Mouse (Mus musculus) A20 (cell line): Measurements from ENCODE around the gene Maml3.
A peak's percentile ranks its signal among the peaks of the same experiment; 100 is the strongest.

ENCODE experiments used
- DNase-seq: peaks from one replicate; pipeline ENCODE4 v3.0.0-alpha.2; 2011; ENCODE audit warnings: low read depth, low spot score

The Maml3 gene

DNA sequence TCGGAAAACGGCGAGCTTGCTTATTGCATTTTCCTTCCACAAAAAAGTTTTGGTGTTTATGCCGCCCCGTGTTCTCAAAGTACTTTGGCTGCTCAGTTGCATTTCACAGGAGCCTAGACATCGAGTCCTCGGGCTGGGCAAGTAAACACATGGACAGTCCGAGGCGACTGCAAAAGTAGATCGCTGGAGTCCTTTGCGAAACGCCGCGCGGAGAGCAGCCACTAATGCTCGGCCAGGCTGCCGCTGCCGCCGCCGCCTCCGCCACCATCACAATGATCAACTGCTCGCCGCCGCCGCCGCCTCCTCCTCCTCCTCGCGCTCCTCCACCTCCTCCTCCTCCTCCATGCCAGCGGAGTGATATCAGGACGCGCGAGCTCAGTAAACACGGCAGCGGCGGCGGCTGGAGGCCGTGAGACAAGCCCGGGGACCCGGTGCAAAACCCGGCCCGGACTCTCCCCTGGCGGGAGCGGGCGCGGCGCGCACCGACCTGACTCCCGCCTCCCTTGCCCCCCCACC, at the start of gene Maml3:
Maml3 (minus strand) TSS at position 441 of the 516 bp plus-strand sequence.
- no peak for DNase-seq

GRCm38 (mm10) chr3:52151155-52151554, 46.3 kb upstream of the Maml3 start:
- DNase-seq, result no peak

DNA sequence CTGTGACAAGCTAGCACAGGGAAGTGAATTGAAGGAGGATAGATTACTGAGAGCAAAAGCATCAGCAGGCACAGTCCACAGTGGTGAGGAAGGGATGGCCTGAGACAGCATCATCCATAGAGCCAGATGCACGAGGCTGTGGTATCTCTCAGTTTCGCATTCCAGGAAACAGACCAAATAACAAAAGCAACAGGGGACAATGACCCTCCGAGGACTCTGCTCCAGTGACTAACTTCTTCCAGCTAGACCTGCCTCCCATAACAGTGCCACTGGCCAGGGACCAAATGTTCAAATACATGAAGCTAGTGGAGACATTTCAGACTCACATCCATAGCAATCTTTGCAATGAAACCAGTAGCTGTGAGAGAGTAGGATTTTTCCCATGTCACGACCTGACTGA, 43.4 kb upstream of the Maml3 start:
- DNase-seq, result no peak

GRCm38 (mm10) chr3:52144776-52145460, 40.0 kb upstream of the Maml3 start:
- DNase-seq, result no peak

GRCm38 (mm10) chr3:52143017-52143416, 38.1 kb upstream of the Maml3 start:
- DNase-seq, result no peak

- DNase-seq, result no peak
These were observed 35.3 kb upstream of the Maml3 start for GRCm38 (mm10) chr3:52140162-52140561.

DNA sequence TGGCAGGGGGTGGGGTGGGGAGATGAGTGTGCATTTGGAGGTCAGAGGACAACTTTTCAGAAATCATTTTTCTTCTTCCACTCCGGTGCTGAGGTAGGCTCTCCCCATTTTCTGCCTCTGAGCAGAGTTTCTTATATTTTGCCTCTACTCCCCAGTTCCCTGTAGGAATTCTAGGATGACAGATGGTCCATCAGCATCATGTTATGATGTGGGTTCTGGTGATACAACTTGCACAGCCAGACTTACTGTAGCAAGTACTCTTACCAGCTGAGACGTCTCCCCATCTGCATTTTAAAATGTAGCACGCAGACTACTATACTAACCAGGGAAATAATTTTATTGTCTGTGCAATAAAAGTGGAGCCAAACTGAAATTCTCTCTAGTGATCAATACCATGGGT, 20.5 kb upstream of the Maml3 start:
- DNase-seq, result no peak

DNA sequence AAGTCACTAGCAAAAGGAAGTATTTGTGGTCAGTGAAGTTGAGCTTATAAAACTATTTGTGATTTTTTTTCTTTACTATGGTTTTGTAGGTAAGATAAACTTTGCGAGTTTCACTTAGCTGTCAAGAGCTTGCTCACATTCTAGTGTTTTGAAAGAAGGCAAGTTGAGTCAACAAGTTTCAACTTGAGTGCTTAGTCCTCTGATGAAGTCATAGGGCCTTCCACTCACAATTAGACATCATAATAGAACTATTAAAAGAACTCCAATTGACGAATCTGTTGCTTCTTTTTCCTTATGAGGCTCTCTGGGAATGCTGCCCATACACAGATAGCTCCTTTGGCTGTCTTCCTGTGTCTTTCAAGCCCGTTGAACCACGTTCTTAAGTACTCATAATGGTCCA, 16.0 kb upstream of the Maml3 start:
- no peak for DNase-seq

- no peak for DNase-seq
These were observed 14.3 kb upstream of the Maml3 start for GRCm38 (mm10) chr3:52119216-52119615.

GRCm38 (mm10) chr3:52115421-52115820, 10.5 kb upstream of the Maml3 start:
- DNase-seq, result no peak

DNA sequence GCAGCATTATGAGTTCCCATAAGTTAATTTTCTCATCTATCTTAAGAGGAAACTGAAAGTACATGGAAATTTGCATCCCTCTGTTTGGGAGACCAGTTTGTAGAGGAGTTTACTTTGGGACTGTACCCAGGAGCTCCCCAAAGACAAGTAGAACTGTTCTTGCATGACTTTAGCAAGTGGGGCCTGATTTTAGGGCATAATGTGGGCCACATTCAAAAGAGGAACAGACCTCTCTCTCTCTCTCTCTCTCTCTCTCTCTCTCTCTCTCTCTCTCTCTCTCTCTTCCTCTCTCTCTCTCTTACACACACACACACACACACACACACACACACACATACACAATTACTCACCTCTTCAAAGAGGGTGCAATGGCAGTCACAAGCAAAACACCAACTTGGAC, 3.2 kb upstream of the Maml3 start:
- DNase-seq, result peak; percentile 9

GRCm38 (mm10) chr3:52105156-52105555, 280 bp upstream of the Maml3 start:
- DNase-seq, result no peak

GRCm38 (mm10) chr3:52104208-52104607, 668 bp downstream of the Maml3 start:
- no peak for DNase-seq

DNA sequence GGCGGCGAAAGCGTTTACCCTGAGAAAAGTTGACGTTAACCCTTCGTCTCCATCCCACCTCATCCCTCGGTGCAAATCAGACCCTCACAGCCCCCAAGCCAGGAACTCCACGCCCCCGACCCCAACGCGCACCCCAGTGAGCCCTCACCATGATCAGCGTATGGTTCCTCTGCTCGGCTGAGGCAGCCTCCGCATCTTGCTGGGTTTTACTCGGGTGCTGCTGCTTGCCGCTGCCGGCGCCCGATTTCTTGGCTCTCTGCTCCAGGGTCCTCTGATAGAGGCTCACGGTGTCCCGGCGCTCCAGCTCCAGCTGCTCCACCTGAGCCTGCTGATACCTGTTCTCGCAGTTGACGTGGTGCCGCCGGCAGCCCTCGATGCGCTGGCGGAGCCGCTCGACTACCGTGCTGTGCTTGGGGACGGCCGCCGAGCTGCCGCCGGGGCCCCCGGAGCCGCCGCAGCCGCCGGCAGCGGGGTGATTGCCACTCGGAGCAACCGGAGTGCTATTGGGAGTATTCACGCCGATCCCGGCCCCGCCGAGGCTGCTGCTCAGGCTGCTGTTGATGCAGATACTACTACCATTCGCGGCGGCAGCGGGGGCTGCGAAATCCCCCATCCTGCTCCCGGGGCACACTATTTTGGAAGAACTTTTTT, 1.2 kb downstream of the Maml3 start:
- no peak for DNase-seq

DNA sequence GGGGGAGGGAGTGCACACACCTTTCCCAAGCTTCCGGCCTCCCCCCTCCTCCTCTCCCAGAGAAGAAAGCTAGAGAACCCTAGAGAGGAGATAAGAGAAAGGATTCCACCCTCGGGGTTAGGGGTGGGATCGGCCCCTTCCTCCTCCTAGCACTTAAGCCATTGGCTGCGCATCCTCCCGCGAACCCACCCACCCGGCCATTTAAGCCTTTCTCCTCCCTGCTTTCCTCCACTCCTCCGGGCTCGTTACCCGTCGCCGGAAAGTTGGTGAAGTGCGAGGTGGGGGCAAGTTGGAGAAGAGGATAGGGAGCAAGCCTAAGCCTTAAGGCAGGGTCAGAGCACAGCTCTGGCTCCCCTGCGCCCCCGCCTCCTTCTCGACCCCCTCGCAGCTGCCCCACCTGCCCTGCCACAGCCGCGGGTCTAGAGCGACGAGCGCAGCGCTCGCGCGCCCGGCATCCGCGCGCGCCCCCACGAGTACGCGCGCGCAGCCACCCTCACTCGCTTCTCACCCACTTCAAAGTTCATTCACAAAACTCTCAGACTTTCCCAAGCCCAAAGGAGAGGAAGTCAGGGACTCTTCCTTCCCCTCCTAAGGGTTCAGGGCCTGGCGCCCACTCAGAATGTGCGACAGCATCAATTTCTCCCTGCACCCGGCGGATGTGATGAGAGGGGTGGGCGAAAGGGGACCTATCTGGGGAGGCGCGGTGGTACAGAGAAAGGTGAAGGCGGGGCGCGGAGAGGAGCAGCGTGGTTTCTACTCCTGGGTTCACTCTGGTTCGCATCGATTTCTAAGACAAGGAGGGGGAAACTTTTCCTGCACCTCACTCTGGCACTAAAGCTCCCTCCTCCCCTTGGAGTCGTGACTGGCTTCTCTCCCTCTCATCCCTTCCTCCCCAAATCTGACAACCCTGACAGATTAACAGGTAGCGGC, 2.0 kb downstream of the Maml3 start:
- no peak for DNase-seq

GRCm38 (mm10) chr3:52101977-52102600, 2.8 kb downstream of the Maml3 start:
- DNase-seq, result no peak

DNA sequence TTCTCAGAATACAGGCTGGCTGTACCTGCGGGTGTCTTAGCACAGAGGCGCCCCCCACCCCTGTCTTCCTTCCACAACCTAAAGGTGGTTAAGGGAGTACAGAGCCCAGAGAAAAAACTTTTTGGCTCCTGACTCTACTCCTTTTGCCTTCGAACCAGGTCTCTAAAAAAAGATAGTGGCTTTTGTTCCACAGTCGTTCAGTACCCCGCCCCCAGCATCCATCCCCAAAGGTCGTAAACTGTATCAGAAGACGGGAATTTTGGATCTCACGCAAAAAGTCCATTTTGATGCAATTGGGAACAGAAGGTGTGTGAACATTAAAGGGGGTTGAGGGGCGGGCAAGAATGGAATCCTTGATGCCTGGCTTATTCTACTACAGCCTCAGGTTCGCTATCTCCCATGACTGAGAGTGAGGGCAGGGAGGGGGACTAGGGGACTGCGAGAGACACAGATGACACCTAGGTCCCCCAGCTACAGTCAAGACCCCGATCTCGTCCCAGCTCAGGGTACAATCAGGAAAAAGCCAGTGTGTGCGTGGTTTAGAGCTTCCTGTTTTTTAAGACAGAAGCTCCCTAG, 3.4 kb downstream of the Maml3 start:
- no peak for DNase-seq

DNA sequence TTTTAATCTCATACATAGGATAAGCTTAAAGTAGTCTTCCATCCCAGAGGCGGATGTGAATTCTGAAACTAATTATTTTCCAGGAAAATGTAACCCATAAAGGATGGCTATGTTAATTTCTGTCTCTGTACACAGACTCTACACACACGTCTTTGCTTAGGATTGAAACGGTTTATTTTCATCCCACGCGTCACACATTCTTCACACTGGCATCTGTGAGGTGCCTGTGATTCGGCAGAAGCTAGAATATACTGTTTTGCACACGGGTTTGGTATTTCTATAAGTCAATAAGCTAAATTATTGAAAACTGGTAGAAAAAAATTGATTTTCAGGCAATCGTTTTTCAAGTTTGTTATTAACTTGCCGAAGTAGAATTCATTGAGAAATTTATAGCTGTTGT, 4.0 kb downstream of the Maml3 start:
- DNase-seq, result no peak

- no peak for DNase-seq
These were observed 4.6 kb downstream of the Maml3 start for GRCm38 (mm10) chr3:52100306-52100705.

GRCm38 (mm10) chr3:52099286-52099685, 5.6 kb downstream of the Maml3 start:
- DNase-seq, result no peak

GRCm38 (mm10) chr3:52091261-52091797, 13.5 kb downstream of the Maml3 start:
- no peak for DNase-seq
